Mouse (Mus musculus) bone marrow, adult 2 months (tissue): ENCODE results near the gene Sbno2.

Source experiments
- CTCF ChIP-seq: fragments of 200-500 bp; IDR thresholded peaks from 2 replicates; pipeline ENCODE4 v1.5.1; 2011; ENCODE audit warnings: low read length, control low read depth; ENCODE audit not compliant: control insufficient read depth, insufficient read depth
- POLR2A ChIP-seq: fragments of 200-500 bp; IDR thresholded peaks from 2 replicates; pipeline ENCODE4 v1.6.1; 2011; ENCODE audit warnings: low read depth, mild to moderate bottlenecking, control low read depth, low read length, borderline replicate concordance; ENCODE audit not compliant: control insufficient read depth

- TF ChIP-seq POLR2A (no peak), CTCF (no peak)
Measured at GRCm38 (mm10) chr10:80036832-80037231, 68.5 kb downstream of the Sbno2 start.
